Mouse (Mus musculus) cerebral cortex, adult 2 months (tissue): ENCODE results near the gene Srsf7.

Source experiments
- WGBS: fragments of 180-500 bp; shearing (Covaris S2); methylation state at CpG from one replicate; pipeline ENCODE4 v1.1.7; 2018; 5-methylcytosine and 5-hydroxymethylcytosine counted together

Srsf7 gene

GRCm38 (mm10) chr17:80153631-80154030 lies 53.5 kb downstream of the Srsf7 start:
- 81% methylated on average over 2 of the region's 2 CpGs for WGBS

- WGBS: 81% methylated on average over 12 of the region's 12 CpGs
Measured at GRCm38 (mm10) chr17:80152767-80153630, 54.1 kb downstream of the Srsf7 start.

GRCm38 (mm10) chr17:80151353-80151752 lies 55.8 kb downstream of the Srsf7 start:
- WGBS: 79% methylated on average over 5 of the region's 5 CpGs
